Mouse (Mus musculus) embryonic fibroblast, embryonic 13.5 days (primary cell): ENCODE results near the gene Rbfox3. TPM values are rescaled to one million over a fixed set of nuclear protein-coding genes. Genes with fewer than 3 reads are reported as not detected.

ENCODE experiments used
- H3K27ac ChIP-seq: 2 replicates; pipeline ENCODE4 v1.5.1; 2012; ENCODE audit warnings: low read length, control low read depth, inconsistent platforms; ENCODE audit not compliant: insufficient read depth
- H3K4me1 ChIP-seq: 2 replicates; pipeline ENCODE4 v1.6.1; 2011; ENCODE audit warnings: low read length; ENCODE audit not compliant: control insufficient read depth, insufficient read depth
- H3K4me3 ChIP-seq: 2 replicates; pipeline ENCODE4 v1.5.1; 2011; ENCODE audit warnings: mild to moderate bottlenecking, control low read depth, low read length; ENCODE audit not compliant: insufficient read depth
- CTCF ChIP-seq: IDR thresholded peaks from 2 replicates; pipeline ENCODE4 v1.5.1; 2011; ENCODE audit warnings: mild to moderate bottlenecking, control low read depth, low read length, moderate library complexity, borderline replicate concordance; ENCODE audit not compliant: insufficient read depth
- POLR2A ChIP-seq: IDR thresholded peaks from 2 replicates; pipeline ENCODE4 v1.6.1; 2011; ENCODE audit warnings: low read depth, mild to moderate bottlenecking, control low read depth, low read length, moderate library complexity
- polyA plus RNA-seq: library from polyadenylated mRNA; stranded (reverse); fragments of >200 nt; gene quantifications from 2 replicates; pipeline ENCODE4 v1.2.4, GENCODE M21; 2011; ENCODE audit warnings: low read depth; ENCODE audit not compliant: missing spikeins, insufficient read length

Rbfox3 gene
- polyA plus RNA-seq, 1 experiment: not detected

GRCm38 (mm10) chr11:118684665-118685064 lies 226.7 kb downstream of the Rbfox3 start:
- H3K4me3 ChIP-seq: no peak overlapping the region
- H3K4me1 ChIP-seq: no peaks in the 10 kb centered on the region
- no peak for TF ChIP-seq POLR2A
- TF ChIP-seq CTCF: no peak
- H3K27ac ChIP-seq: no peak overlapping the region

DNA sequence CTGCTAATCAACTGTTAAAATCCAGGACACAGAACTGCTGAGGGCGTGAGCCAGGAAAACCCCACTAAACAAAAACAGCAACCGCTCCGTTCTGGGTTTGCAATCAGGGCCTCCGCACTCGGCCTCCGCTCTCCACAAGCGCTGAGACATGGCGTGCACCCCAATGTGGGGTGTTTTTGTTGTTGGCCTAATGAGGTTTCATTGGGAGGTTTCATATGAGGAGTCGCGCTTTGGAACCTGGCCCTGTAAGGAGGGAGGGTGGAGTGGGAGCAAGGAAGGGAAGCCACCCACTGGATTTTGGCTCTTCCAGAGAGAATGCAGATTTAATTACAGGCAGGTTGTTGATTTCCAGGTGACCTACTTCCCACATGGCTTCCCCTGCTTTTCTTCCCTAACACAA lies 230.7 kb downstream of the Rbfox3 start:
- TF ChIP-seq CTCF (no peak), POLR2A (no peak)
- Histone ChIP-seq H3K4me1 (no peaks in the 10 kb centered on the region), H3K27ac (no peak overlapping the region), H3K4me3 (no peak overlapping the region)

- Histone ChIP-seq H3K4me1 (no peaks in the 10 kb centered on the region), H3K4me3 (no peak overlapping the region), H3K27ac (no peak overlapping the region)
- no peak for TF ChIP-seq POLR2A
- no peak for TF ChIP-seq CTCF
Observed at GRCm38 (mm10) chr11:118679736-118680410, 231.5 kb downstream of the Rbfox3 start.

- Histone ChIP-seq H3K4me3 (no peak overlapping the region), H3K4me1 (no peaks in the 10 kb centered on the region), H3K27ac (no peak overlapping the region)
- TF ChIP-seq POLR2A (no peak), CTCF (no peak)
Observed at GRCm38 (mm10) chr11:118678515-118679104, 232.8 kb downstream of the Rbfox3 start.

GRCm38 (mm10) chr11:118677277-118677676 lies 234.1 kb downstream of the Rbfox3 start:
- Histone ChIP-seq H3K4me1 (no peaks in the 10 kb centered on the region), H3K27ac (no peak overlapping the region), H3K4me3 (no peak overlapping the region)
- TF ChIP-seq CTCF: no peak
- TF ChIP-seq POLR2A: no peak

DNA sequence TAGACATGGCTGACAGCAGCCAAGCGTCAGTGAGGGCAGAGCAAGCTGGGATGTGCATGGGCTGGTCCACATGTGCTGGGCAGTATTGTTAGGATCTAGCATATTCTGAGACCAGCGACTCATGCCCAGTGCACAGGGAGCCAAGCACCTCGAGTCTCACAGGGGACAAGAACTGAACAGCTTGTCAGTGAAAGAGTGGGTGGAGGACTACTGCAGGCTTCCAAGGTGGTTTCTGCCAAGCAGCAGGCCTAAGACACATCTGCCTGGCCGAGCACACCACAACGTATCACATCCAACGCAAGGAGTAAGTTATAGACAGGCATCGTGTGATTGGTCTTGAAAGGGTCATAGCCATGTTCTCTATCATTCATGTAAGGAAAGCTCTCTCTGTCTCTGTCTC lies 235.0 kb downstream of the Rbfox3 start:
- no peak overlapping the region for H3K4me3 ChIP-seq
- H3K27ac ChIP-seq: no peak overlapping the region
- TF ChIP-seq CTCF (no peak), POLR2A (no peak)
- no peaks in the 10 kb centered on the region for H3K4me1 ChIP-seq

- no peak overlapping the region for H3K27ac ChIP-seq
- TF ChIP-seq CTCF (no peak), POLR2A (no peak)
- H3K4me3 ChIP-seq: no peak overlapping the region
- no peaks in the 10 kb centered on the region for H3K4me1 ChIP-seq
Observed at GRCm38 (mm10) chr11:118671958-118672357, 239.4 kb downstream of the Rbfox3 start.

DNA sequence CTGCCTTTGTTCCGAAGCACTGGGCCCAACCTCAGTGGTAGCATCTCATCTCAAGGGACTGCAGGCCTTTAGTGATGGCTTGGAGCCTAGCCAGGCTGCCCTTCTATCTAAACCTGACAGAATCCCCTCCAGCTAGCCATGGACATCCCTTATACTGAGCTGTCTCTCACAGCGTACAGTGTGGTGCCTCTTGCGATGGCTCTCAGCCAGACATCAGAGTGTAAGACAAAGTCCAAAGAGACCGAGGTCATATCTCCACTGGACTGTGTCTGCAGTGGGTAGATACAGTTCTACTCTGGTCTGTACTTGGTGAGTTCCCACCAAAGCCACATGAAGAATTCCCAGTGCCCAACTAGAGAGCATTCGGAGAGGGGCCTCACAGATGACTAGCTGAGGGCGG lies 240.2 kb downstream of the Rbfox3 start:
- no peak overlapping the region for H3K4me3 ChIP-seq
- H3K4me1 ChIP-seq: no peaks in the 10 kb centered on the region
- TF ChIP-seq CTCF (no peak), POLR2A (no peak)
- H3K27ac ChIP-seq: no peak overlapping the region

DNA sequence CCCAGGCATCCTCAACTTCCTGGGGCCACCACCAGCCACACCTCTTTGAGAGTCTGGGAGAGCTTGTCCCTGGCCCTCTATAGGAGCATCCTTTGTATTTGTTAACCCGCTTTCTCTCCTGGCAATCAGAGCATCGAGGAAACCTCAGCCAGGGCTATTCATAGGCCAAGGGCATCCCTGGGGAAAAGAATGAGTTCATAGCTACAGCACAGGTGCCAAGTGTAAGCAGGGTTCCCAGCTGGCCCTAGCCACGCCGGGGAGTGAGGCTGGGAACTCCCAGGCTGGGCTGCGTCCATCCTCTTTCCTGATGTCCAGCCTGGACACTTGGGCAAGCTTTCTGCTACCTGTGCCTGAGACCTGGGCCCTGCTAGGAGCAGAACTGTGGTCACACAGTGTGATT lies 241.6 kb downstream of the Rbfox3 start:
- TF ChIP-seq CTCF: no peak
- no peak for TF ChIP-seq POLR2A
- H3K4me1 ChIP-seq: no peaks in the 10 kb centered on the region
- H3K27ac ChIP-seq: no peak overlapping the region
- no peak overlapping the region for H3K4me3 ChIP-seq

- no peak for TF ChIP-seq CTCF
- no peak for TF ChIP-seq POLR2A
Observed at GRCm38 (mm10) chr11:118668351-118668750, 243.0 kb downstream of the Rbfox3 start.

GRCm38 (mm10) chr11:118667946-118668345 lies 243.5 kb downstream of the Rbfox3 start:
- H3K27ac ChIP-seq: no peak overlapping the region
- no peaks in the 10 kb centered on the region for H3K4me1 ChIP-seq
- H3K4me3 ChIP-seq: no peak overlapping the region
- TF ChIP-seq CTCF (no peak), POLR2A (no peak)

More at GRCm38 (mm10) chr11:118668351-118668750, 243.0 kb downstream of the Rbfox3 start:
- H3K4me3 ChIP-seq: no peak overlapping the region
- no peaks in the 10 kb centered on the region for H3K4me1 ChIP-seq
- H3K27ac ChIP-seq: no peak overlapping the region
